Mouse (Mus musculus): ENCODE measurements around the gene Rbm26.
A peak's percentile ranks its signal among the peaks of the same experiment; 100 is the strongest.

The Rbm26 gene

DNA sequence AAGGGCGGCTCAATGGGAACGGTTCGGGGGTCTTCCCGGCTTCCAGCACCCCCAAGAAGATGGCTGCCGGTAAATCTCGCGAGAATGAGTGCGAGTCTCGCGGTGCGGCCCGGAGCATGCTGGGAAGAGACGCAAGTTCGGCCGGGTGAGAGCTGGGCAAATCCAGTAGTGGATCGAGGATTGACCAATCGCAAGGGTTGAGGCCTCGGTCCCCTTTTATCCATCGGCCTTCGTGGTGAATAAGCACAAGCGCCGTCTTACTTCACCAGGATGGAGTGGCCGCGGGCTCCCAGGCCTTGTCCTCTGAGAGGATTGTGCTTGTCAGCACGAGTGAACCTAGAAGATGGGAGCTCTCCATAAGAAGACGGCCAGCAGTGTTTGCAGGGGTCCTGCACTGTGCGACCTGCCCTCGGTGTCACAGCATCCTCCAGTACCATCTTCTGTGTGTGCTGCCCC lies at the start of gene Rbm26:
TSS of gene Rbm26 (minus strand) at position 90 of the 456 bp plus-strand sequence.
- peak; percentile 96 for DNase-seq (ENCODE audit: low read depth, low spot score)

DNA sequence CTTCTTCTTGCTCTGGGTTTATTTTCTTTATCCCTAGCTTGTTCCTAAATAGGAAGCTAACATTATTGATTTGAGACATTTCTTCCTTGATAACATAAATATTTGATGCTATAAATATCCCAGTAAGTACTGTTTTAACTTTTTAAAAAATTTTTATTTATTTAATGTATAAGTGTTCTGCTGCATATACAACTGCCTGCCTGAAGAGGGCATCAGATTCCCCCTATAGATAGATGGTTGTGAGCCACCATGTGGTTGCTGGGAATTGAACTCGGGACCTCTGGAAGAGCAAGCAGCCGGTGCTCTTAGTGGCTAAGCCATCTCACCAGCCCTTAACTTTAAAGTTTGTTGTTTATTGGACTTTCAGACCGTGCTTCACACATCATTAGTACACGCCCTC lies 48.7 kb upstream of the Rbm26 start:
- no peak for DNase-seq (ENCODE audit: low read depth, low spot score)

- no peak for DNase-seq (ENCODE audit: low read depth, low spot score)
Observed at GRCm38 (mm10) chr14:105222240-105222639, 45.1 kb upstream of the Rbm26 start.

- DNase-seq (ENCODE audit: low read depth, low spot score): no peak
Observed at GRCm38 (mm10) chr14:105219525-105220376, 42.6 kb upstream of the Rbm26 start.

DNA sequence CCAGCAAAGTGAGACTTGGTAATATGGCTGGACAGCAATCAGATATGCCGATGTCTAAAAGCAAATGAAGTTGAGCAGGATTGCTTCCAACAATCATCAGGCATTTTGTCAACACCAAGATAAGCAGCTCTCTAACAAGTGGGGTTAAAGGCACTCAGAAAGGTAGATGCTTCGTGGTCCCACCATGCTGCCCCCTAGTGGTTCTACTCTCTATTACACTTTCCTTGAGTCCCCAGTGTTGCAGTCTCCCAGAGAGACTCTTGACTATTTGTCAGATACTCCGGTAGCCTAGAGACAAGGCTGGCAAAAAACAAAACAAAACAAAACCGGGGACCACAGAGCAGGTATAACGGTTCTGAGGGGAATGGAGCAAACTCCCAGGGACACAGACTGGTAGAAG lies 21.3 kb upstream of the Rbm26 start:
- peak; percentile 34 for DNase-seq (ENCODE audit: low read depth, low spot score)

DNA sequence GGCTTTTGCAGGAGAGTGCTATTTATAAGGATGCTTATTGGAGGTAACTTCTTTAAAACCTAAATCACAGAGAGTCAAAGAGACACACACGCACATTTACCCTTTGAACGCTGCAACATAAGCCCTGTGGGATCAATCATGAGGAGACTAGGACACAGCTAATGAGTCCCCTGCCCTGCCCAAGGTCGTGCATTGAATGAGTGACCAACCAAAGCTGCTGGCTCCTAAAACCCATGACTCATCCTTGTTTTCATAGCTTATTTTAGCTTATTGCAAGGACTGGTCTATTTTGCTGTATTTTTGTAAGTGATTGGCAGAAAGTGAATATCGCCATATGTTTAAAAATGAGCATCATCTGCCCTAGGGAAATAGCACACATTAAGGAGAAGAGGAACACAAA lies 17.6 kb upstream of the Rbm26 start:
- peak; percentile 12 for DNase-seq (ENCODE audit: low read depth, low spot score)

DNA sequence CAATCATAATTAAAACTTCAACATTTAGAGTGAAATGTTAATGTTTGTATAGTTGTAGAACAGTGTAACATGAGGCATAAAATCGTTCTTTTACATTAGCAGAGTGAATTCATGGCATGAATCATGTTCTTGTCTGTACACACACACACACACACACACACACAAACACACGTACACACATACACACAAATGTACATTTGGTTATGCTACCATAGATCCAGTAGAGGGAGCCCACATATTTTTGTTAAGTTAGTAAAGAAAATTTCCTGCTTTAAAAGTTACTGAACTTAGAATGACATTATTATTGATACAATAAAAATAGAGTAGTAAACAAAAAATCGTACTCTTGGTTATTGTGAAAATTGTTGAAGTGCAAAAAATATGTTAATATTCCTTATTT lies 7.7 kb upstream of the Rbm26 start:
- DNase-seq (ENCODE audit: low read depth, low spot score): peak; percentile 60

GRCm38 (mm10) chr14:105182786-105183185 lies 5.7 kb upstream of the Rbm26 start:
- no peak for DNase-seq (ENCODE audit: low read depth, low spot score)

DNA sequence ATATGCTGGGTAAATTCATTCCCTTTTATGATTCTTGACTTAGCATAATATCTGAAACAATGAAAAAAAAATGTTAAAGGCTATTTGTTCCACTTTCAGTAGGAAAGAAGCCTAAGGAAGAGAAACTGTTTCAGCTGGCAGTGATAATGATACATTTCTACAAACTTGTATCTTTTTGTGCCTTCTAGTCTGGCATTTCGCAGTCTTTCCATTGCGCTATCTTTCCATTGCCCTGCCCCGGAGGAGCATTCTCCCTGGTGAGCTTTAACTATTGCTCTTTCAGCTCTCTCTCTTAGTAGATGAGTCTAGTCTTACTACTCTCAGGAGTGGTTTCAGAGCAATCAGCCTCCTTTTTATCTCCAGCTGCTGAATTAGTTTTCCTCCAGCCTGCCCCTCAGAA lies 2.6 kb upstream of the Rbm26 start:
- no peak for DNase-seq (ENCODE audit: low read depth, low spot score)

DNA sequence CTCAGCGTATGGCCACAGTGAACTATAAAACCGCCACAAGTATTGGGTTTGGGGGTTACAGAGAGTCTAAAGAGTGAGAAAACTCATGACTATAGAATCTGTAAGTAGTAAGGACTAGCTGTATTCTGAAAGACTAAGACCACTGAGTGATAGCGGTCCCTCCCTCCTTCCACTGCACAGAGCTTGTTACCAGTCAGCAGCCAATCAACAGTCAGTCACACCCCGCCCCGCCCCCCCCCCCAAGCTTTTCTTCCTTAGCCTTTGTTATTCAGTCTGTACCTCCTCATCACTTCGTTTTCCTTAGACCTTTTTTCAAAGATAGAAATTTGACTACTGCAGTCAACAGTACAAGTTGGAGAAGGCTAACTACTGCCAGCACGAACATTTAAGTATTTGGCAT lies 1.9 kb upstream of the Rbm26 start:
- DNase-seq (ENCODE audit: low read depth, low spot score): no peak

GRCm38 (mm10) chr14:105176381-105177168 lies 552 bp downstream of the Rbm26 start:
- DNase-seq (ENCODE audit: low read depth, low spot score): peak; percentile 38

DNA sequence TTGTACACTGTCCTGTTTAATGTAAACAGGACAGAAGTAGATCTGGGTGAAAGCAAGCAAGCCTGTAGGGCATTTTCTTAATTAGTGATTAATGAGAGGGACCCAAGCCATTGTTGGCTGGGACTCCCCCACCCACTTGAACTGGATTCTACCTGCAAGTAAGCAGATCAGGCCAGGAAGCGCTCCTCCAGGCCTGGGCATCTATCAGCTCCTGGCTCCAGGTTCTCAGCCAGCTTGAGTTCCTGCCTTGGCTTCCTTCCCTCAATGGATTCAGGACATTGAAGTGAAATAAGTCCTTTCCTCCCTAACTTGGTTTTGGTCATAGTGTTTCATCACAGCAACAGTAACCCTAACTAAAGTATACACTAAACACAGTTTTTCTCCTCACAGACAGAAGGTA lies 9.9 kb downstream of the Rbm26 start:
- no peak for DNase-seq (ENCODE audit: low read depth, low spot score)

DNA sequence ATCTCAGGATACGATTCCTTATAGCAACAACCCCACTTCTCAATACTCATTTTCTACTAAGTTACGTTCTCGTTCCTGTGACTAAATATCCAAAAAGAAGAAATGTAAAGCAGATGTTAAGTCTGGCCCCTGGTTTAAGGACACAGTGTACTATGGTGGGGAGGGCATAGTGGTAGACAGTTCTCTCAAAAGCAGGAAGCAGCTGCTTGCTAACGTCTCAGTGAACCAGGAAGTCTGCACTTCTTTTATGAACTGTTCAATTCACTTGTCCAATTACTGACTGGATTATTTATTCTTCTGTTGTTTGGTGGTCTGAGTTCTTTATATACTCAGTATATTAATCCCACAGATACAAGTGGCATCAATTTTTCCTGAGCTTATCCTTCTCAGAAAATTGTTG lies 12.3 kb downstream of the Rbm26 start:
- no peak for DNase-seq (ENCODE audit: low read depth, low spot score)

DNA sequence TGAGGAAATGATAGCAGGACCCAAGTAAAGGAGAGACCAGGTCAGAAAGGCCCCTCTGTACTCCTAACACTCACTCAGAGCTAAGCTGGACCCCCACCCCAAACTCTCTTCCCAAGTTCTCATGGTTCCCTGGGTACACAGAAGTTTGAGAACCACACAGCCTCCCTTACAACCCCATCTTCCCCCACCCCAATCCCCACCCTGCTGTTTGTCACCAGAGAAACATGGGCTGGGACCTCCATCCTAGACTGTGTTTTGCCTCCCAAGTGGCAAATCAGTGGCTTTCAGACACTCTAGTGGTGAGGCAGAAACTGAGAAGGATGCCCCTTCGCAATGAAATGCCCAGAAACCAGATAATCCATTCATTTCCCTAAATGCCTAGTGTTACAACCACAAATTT lies 15.8 kb downstream of the Rbm26 start:
- DNase-seq (ENCODE audit: low read depth, low spot score): no peak

- DNase-seq (ENCODE audit: low read depth, low spot score): no peak
Observed at GRCm38 (mm10) chr14:105158526-105158925, 18.6 kb downstream of the Rbm26 start.

GRCm38 (mm10) chr14:105134076-105134475 lies 43.1 kb downstream of the Rbm26 start:
- DNase-seq (ENCODE audit: low read depth, low spot score): no peak

DNA sequence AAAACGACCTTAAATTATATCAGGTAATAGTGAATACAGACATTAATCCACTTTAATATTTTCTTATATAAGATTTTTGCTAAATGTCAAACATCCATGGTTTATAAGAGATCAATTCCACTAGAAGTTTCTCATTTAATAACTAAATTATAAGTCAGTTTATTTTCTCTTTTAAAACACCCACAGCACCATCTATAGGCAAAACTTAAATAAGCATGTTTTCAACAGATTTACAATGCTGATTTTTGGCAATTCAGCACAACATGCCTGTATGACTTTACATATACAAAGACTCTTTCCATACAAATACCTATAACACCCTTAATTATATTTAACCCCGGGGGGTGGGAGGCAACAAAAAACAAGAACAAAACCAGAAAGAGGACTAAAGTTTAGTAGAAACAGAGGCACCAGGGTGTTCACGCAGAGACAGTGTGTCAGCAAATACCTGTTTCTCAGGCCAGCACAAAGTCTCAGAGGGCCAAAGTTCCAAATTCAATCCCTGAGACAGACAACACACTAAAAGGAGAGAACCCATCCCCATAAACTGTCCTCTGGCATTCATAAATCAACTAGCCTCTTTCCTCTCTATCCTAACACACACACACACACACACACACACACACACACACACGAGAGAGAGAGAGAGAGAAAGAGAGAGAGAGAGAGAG lies 49.3 kb downstream of the Rbm26 start:
- peak; percentile 30 for DNase-seq (ENCODE audit: low read depth, low spot score)

DNA sequence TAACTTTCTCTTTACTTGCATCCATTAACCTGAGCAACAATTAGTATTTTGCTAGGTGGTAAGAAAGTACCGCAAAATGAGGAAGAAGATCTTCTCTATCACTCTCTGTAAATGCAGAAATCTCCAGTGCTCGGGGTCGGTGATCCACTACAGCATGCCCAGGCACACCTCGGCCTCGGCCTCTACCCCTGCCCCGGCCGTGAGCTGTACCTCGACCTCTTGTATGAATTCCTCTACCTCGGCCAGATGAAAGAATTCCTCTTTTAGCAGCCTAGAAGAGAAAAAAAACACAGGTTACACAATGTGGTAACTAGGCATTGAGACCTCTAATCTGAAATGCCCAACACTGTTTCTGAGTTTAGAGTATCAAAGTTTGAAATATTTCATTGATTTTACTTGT lies 52.6 kb downstream of the Rbm26 start:
- DNase-seq (ENCODE audit: low read depth, low spot score): no peak

GRCm38 (mm10) chr14:105115402-105115801 lies 61.7 kb downstream of the Rbm26 start:
- no peak for DNase-seq (ENCODE audit: low read depth, low spot score)

DNA sequence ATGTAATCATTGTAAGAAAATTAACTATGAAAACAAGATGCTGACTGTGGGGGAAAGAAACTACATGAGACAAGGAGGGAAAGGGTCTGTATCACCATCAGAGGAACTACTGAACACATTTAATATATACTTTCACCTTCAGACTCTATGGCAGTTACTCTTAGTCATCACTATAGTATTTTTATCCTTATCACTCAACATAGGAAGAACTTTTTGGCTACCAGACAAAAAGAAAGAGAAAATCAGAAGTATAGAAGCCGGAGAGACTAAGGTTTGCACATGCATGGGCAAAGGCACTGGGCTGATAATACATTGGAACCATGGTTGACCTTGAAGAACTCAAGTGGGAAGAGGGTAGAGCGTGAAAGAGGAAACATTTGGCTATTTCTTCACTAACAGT lies 70.9 kb downstream of the Rbm26 start:
- DNase-seq (ENCODE audit: low read depth, low spot score): no peak

GRCm38 (mm10) chr14:105098861-105099260 lies 78.3 kb downstream of the Rbm26 start:
- DNase-seq (ENCODE audit: low read depth, low spot score): no peak

DNA sequence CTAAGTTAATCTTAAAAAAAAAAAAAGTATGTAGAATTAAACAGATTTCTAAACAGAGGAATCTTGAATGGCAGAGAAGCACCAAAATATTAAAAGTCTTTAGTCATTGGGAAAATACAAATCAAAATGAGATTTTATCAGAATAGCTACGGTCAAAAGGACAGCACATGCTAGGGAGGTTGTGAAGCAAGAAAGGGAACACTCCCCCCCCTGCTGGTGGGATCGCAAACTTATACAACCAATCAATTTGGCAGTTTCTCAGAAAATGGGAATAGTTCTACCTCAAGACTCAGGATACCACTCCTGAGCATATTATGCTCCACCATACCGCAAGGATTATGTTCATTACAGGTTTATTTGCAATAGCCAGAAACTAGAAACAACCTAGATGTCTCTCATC lies 80.9 kb downstream of the Rbm26 start:
- peak; percentile 17 for DNase-seq (ENCODE audit: low read depth, low spot score)
